Mouse (Mus musculus): ENCODE measurements around the gene Ppcdc. TPM values are rescaled to one million over a fixed set of nuclear protein-coding genes. Genes with fewer than 3 reads are reported as not detected.

The Ppcdc gene
- polyA plus RNA-seq, 1 experiment from 2014 or later: 22.0 TPM

- Histone ChIP-seq H3K4me2 (no peak overlapping the region), H3K9ac (ENCODE audit: low read depth, low read length) (no peak overlapping the region), H3K4me3 (ENCODE audit: low read depth, low read length) (no peak overlapping the region), H3K9me3 (ENCODE audit: control insufficient read depth, low read length) (no peaks in the 10 kb centered on the region), H3K36me3 (ENCODE audit: control insufficient read depth, insufficient read depth, low read length) (no peaks in the 10 kb centered on the region), H3K27ac (ENCODE audit: low read depth, low read length) (no peak overlapping the region), H3K27me3 (replicated peaks; ENCODE audit: control insufficient read depth, insufficient read depth, low read length) (no peaks in the 10 kb centered on the region), H3K4me1 (replicated peaks; ENCODE audit: control insufficient read depth, insufficient read depth, low read length) (peaks cover 21% of the 10 kb centered on the region)
- no peak for ATAC-seq (replicated peaks; ENCODE audit: low FRiP score)
- WGBS: 55% methylated on average over 6 of the region's 6 CpGs
- DNase-seq (ENCODE audit: low spot score): no peak
These were observed 15.9 kb downstream of the Ppcdc start for GRCm38 (mm10) chr9:57424066-57424465.

DNA sequence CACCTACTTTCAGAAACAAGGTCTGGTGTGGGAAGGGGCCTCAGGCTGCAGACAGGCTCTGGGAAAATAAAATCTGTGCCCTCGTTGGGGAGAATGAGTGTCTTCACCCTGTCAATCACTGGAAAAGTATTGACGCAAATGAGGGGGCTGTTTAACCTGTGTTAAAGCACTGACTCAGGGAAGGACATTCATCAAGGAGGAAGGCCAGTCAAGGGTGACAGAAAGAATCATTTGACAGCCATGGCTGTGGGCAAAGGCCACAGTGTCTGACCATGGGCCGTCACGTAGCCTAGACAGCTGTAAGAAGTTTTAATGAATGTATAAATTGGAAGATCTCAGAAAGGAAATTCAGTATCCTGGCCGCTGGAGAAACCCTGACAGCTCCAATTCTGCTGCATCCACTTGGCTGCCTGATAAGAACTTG, 18.2 kb downstream of the Ppcdc start:
- H3K4me1 ChIP-seq (replicated peaks; ENCODE audit: control insufficient read depth, insufficient read depth, low read length): peaks cover 14% of the 10 kb centered on the region
- peak overlapping the region; percentile 49 for H3K27ac ChIP-seq (ENCODE audit: low read depth, low read length)
- 32% methylated on average over 5 of the region's 5 CpGs for WGBS
- no peak for ATAC-seq (replicated peaks; ENCODE audit: low FRiP score)
- no peaks in the 10 kb centered on the region for H3K9me3 ChIP-seq (ENCODE audit: control insufficient read depth, low read length)
- H3K4me2 ChIP-seq: no peak overlapping the region
- H3K27me3 ChIP-seq (replicated peaks; ENCODE audit: control insufficient read depth, insufficient read depth, low read length): no peaks in the 10 kb centered on the region
- no peak overlapping the region for H3K9ac ChIP-seq (ENCODE audit: low read depth, low read length)
- no peaks in the 10 kb centered on the region for H3K36me3 ChIP-seq (ENCODE audit: control insufficient read depth, insufficient read depth, low read length)
- DNase-seq (ENCODE audit: low spot score): no peak
- H3K4me3 ChIP-seq (ENCODE audit: low read depth, low read length): no peak overlapping the region

GRCm38 (mm10) chr9:57421121-57421571, 18.8 kb downstream of the Ppcdc start:
- no peaks in the 10 kb centered on the region for H3K9me3 ChIP-seq (ENCODE audit: control insufficient read depth, low read length)
- H3K4me3 ChIP-seq (ENCODE audit: low read depth, low read length): no peak overlapping the region
- WGBS: 30% methylated on average over 9 of the region's 9 CpGs
- H3K9ac ChIP-seq (ENCODE audit: low read depth, low read length): no peak overlapping the region
- peak overlapping the region; percentile 3; the same call in 1 of the 2 replicates for H3K4me2 ChIP-seq
- ATAC-seq (replicated peaks; ENCODE audit: low FRiP score): peak; percentile 70
- H3K27me3 ChIP-seq (replicated peaks; ENCODE audit: control insufficient read depth, insufficient read depth, low read length): no peaks in the 10 kb centered on the region
- H3K27ac ChIP-seq (ENCODE audit: low read depth, low read length): peak overlapping the region; percentile 49
- DNase-seq (ENCODE audit: low spot score): peak; percentile 56
- no peaks in the 10 kb centered on the region for H3K36me3 ChIP-seq (ENCODE audit: control insufficient read depth, insufficient read depth, low read length)
- peaks cover 14% of the 10 kb centered on the region for H3K4me1 ChIP-seq (replicated peaks; ENCODE audit: control insufficient read depth, insufficient read depth, low read length)

GRCm38 (mm10) chr9:57420321-57421120, 19.4 kb downstream of the Ppcdc start:
- Histone ChIP-seq H3K4me1 (replicated peaks; ENCODE audit: control insufficient read depth, insufficient read depth, low read length) (peaks cover 14% of the 10 kb centered on the region), H3K4me2 (peak overlapping the region; percentile 3), H3K36me3 (ENCODE audit: control insufficient read depth, insufficient read depth, low read length) (no peaks in the 10 kb centered on the region), H3K27me3 (replicated peaks; ENCODE audit: control insufficient read depth, insufficient read depth, low read length) (no peaks in the 10 kb centered on the region), H3K4me3 (ENCODE audit: low read depth, low read length) (no peak overlapping the region), H3K9me3 (ENCODE audit: control insufficient read depth, low read length) (no peaks in the 10 kb centered on the region), H3K9ac (ENCODE audit: low read depth, low read length) (no peak overlapping the region), H3K27ac (ENCODE audit: low read depth, low read length) (peak overlapping the region; percentile 49)
- 31% methylated on average over 20 of the region's 20 CpGs for WGBS
- peak; percentile 58 for DNase-seq (ENCODE audit: low spot score)
- ATAC-seq (replicated peaks; ENCODE audit: low FRiP score): peak; percentile 72

DNA sequence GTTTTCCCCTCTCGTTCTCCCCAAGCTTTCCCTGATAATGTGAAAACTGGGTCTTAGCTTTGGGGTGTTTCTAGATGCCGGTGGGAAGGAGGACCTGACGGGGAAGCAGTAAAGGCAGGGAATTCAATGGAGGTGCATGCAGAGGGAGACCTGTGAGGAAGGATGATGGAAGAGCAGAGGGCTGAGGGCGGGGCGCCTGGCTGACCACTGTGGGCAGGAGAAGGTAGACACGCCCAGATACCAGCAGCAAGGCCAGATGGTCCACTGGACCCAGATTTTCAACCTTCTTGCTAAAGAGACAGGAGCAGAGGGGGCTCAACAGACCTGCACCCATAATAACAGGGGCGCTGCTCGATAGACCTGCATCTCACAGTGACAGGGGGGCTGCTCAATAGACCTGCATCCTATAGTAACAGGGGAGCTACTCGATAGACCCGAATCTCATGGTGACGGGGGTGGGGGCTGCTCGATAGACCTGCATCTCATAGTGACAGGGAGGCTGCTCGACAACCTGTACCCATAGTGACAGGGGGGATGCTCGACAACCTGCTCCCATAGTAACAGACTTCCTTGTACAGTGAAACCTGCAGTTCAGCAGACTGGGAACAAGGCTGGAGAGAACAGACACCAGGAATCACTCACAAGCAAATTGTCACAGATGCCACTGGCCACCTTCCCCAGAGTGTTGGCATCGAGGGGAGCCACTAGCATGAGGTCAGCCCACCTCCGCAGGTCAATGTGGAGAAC, 20.2 kb downstream of the Ppcdc start:
- no peaks in the 10 kb centered on the region for H3K36me3 ChIP-seq (ENCODE audit: control insufficient read depth, insufficient read depth, low read length)
- no peaks in the 10 kb centered on the region for H3K27me3 ChIP-seq (replicated peaks; ENCODE audit: control insufficient read depth, insufficient read depth, low read length)
- WGBS: 77% methylated on average over 16 of the region's 16 CpGs
- H3K9ac ChIP-seq (ENCODE audit: low read depth, low read length): no peak overlapping the region
- no peak for ATAC-seq (replicated peaks; ENCODE audit: low FRiP score)
- peaks cover 14% of the 10 kb centered on the region for H3K4me1 ChIP-seq (replicated peaks; ENCODE audit: control insufficient read depth, insufficient read depth, low read length)
- no peaks in the 10 kb centered on the region for H3K9me3 ChIP-seq (ENCODE audit: control insufficient read depth, low read length)
- H3K4me2 ChIP-seq: no peak overlapping the region
- DNase-seq (ENCODE audit: low spot score): no peak
- no peak overlapping the region for H3K4me3 ChIP-seq (ENCODE audit: low read depth, low read length)
- H3K27ac ChIP-seq (ENCODE audit: low read depth, low read length): no peak overlapping the region; the same call in 1 of the 2 replicates

- Histone ChIP-seq H3K4me3 (ENCODE audit: low read depth, low read length) (no peak overlapping the region), H3K36me3 (ENCODE audit: control insufficient read depth, insufficient read depth, low read length) (no peaks in the 10 kb centered on the region), H3K27ac (ENCODE audit: low read depth, low read length) (no peak overlapping the region), H3K9me3 (ENCODE audit: control insufficient read depth, low read length) (no peaks in the 10 kb centered on the region), H3K4me1 (replicated peaks; ENCODE audit: control insufficient read depth, insufficient read depth, low read length) (peaks cover 14% of the 10 kb centered on the region), H3K27me3 (replicated peaks; ENCODE audit: control insufficient read depth, insufficient read depth, low read length) (no peaks in the 10 kb centered on the region), H3K9ac (ENCODE audit: low read depth, low read length) (no peak overlapping the region), H3K4me2 (no peak overlapping the region)
- ATAC-seq (replicated peaks; ENCODE audit: low FRiP score) (no peak), DNase-seq (ENCODE audit: low spot score) (no peak)
- 57% methylated on average over 8 of the region's 8 CpGs for WGBS
These were observed 22.6 kb downstream of the Ppcdc start for GRCm38 (mm10) chr9:57417341-57417740.

GRCm38 (mm10) chr9:57407120-57407905, 32.6 kb downstream of the Ppcdc start:
- ATAC-seq (replicated peaks; ENCODE audit: low FRiP score) (no peak), DNase-seq (ENCODE audit: low spot score) (no peak)
- no peak overlapping the region for H3K9ac ChIP-seq (ENCODE audit: low read depth, low read length)
- WGBS: 85% methylated on average over 9 of the region's 9 CpGs
- H3K4me3 ChIP-seq (ENCODE audit: low read depth, low read length): no peak overlapping the region
- no peak overlapping the region for H3K4me2 ChIP-seq
- no peaks in the 10 kb centered on the region for H3K27me3 ChIP-seq (replicated peaks; ENCODE audit: control insufficient read depth, insufficient read depth, low read length)
- no peak overlapping the region for H3K27ac ChIP-seq (ENCODE audit: low read depth, low read length)
- H3K9me3 ChIP-seq (ENCODE audit: control insufficient read depth, low read length): no peaks in the 10 kb centered on the region
- no peaks in the 10 kb centered on the region for H3K36me3 ChIP-seq (ENCODE audit: control insufficient read depth, insufficient read depth, low read length)
- H3K4me1 ChIP-seq (replicated peaks; ENCODE audit: control insufficient read depth, insufficient read depth, low read length): no peaks in the 10 kb centered on the region

DNA sequence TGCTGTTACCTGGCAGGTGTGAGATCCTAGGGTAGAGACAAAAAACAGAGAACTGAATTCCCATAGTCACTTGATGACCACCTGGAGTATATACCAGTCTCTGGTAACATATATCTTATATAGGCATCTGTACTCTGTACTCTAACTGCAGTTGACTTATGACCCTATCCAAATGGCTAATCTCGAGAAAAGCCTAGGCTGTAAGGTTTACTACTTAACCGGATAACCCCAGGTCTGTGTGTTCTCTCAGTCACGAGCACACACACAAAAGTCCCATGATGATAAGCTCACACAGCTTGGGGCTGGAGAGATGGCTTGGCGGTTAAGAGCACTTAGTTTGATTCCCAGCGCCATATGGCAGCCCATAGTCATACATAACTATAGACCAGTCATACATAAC, 33.5 kb downstream of the Ppcdc start:
- Histone ChIP-seq H3K36me3 (ENCODE audit: control insufficient read depth, insufficient read depth, low read length) (no peaks in the 10 kb centered on the region), H3K27ac (ENCODE audit: low read depth, low read length) (no peak overlapping the region), H3K4me3 (ENCODE audit: low read depth, low read length) (no peak overlapping the region), H3K27me3 (replicated peaks; ENCODE audit: control insufficient read depth, insufficient read depth, low read length) (no peaks in the 10 kb centered on the region), H3K9ac (ENCODE audit: low read depth, low read length) (no peak overlapping the region), H3K4me2 (no peak overlapping the region), H3K9me3 (ENCODE audit: control insufficient read depth, low read length) (no peaks in the 10 kb centered on the region), H3K4me1 (replicated peaks; ENCODE audit: control insufficient read depth, insufficient read depth, low read length) (no peaks in the 10 kb centered on the region)
- no peak for DNase-seq (ENCODE audit: low spot score)
- 84% methylated on average over 5 of the region's 5 CpGs for WGBS
- ATAC-seq (replicated peaks; ENCODE audit: low FRiP score): no peak
